Mouse (Mus musculus) right cerebral cortex, adult 2 months (tissue): ENCODE measurements at regions not wholly inside any gene's neighbourhood (a gene's known extent, or its start where the extent isn't known, plus 50 kb on each side); places are given as distances from the start of the nearest gene placed in this dataset.
A peak's percentile ranks its signal among the peaks of the same experiment; 100 is the strongest.

Source experiments
- DNase-seq, 2 experiments: peaks; one replicate each; pipeline ENCODE4 v3.0.0; 2021 to 2022; ENCODE audit warnings: low spot score in 2 of 2

- peak; percentile 23 for DNase-seq
These were observed 100.6 kb upstream of the Trpc6 start for GRCm38 (mm10) chr9:8443315-8443714.

DNA sequence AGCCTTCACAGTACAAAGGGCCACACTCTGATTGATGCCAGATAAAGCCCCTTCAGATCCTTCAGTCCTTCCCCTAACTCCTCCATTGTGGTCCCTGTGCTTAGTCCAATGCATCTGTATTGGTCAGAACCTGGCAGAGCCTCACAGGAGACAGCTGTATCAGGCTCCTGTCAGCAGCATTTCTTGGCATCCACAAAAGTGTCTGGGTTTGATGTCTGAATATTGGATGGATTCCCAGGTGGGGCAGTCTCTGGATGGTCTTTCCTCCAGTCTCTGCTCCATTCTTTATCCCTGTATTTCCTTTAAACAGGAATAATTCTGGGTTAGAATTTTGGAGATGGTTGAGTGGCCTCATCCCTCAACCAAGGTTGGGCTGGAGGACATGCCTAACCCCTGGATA is 92.5 kb upstream of the Trpc6 start:
- no peak for DNase-seq

GRCm38 (mm10) chr9:8453591-8453990 is 90.4 kb upstream of the Trpc6 start:
- no peak for DNase-seq

GRCm38 (mm10) chr9:8454557-8454956 is 89.4 kb upstream of the Trpc6 start:
- no peak for DNase-seq

- DNase-seq = no peak
These were observed 84.8 kb upstream of the Trpc6 start for GRCm38 (mm10) chr9:8459084-8459571.

- no peak for DNase-seq
These were observed 82.2 kb upstream of the Trpc6 start for GRCm38 (mm10) chr9:8461737-8462136.

DNA sequence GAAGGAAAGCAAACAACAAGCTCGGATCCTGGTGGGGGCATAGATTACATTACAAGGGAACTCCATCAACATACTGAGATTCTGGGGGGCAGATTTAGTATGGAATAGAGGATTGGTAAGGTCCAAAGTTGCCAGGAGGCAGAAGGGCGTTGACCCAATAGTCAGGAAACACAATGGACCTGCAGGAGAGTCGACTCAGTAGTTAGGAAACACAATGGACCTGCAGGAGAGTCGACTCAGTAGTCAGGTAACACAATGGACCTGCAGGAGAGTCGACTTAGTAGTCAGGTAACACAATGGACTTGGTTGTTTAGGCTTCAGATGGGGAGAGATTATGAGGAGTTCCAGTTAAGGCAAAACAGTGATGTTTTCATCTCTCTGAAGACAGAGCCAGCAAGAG is 81.1 kb upstream of the Trpc6 start:
- no peak for DNase-seq

- DNase-seq = no peak
These were observed 57.4 kb upstream of the Trpc6 start for GRCm38 (mm10) chr9:8486525-8486924.

- no peak for DNase-seq
These were observed 56.1 kb upstream of the Trpc6 start for GRCm38 (mm10) chr9:8487821-8488220.
